Mouse (Mus musculus): ENCODE data around the gene Prr11. TPM values are rescaled to one million over a fixed set of nuclear protein-coding genes. Genes with fewer than 3 reads are reported as not detected.

The Prr11 gene
- total RNA-seq (2021), result 1 to 10 TPM in 1 of 2 experiments, under 1 TPM in 1; 0.69 to 1.4 TPM
- long read RNA-seq, experiment 1, partial matches to known transcripts, result 0 of 1 reads
- long read RNA-seq, experiment 1, other reads (novel, unspliced or antisense), result 1 of 1 reads
- long read RNA-seq, experiment 2, partial matches to known transcripts, result 0 of 4 reads
- long read RNA-seq, experiment 2, other reads (novel, unspliced or antisense), result 4 of 4 reads

- DNase-seq (ENCODE audit: low spot score in 2 of 2), result no peak
Observed at GRCm38 (mm10) chr11:87108409-87108754, at the start of gene Prr11. Prr11 (minus strand) TSS chr11:87108708.

DNA sequence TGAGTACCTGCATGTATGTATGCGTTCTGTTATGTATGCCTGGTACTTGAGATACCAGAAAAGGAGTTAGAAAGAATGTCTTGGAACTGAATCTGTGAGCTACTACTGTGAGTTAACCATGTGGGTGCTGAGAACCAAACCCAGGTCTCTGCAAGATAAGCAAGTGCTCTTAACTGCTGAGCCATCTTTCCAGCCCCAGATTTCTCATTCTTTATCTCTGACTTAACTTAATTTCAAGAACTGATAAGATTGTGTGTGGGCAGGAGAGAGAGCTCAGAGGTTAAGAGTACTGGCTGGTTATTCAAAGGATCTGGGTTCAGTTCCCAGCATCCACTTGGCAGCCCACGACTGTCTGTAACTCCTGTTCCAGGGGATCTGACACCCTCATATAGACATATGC lies 49.5 kb upstream of the Prr11 start:
- no peak for DNase-seq (ENCODE audit: low spot score in 2 of 2)

GRCm38 (mm10) chr11:87136233-87136632 lies 27.7 kb upstream of the Prr11 start:
- peak; percentile 4 to 44 for DNase-seq (ENCODE audit: low spot score in 2 of 2)

DNA sequence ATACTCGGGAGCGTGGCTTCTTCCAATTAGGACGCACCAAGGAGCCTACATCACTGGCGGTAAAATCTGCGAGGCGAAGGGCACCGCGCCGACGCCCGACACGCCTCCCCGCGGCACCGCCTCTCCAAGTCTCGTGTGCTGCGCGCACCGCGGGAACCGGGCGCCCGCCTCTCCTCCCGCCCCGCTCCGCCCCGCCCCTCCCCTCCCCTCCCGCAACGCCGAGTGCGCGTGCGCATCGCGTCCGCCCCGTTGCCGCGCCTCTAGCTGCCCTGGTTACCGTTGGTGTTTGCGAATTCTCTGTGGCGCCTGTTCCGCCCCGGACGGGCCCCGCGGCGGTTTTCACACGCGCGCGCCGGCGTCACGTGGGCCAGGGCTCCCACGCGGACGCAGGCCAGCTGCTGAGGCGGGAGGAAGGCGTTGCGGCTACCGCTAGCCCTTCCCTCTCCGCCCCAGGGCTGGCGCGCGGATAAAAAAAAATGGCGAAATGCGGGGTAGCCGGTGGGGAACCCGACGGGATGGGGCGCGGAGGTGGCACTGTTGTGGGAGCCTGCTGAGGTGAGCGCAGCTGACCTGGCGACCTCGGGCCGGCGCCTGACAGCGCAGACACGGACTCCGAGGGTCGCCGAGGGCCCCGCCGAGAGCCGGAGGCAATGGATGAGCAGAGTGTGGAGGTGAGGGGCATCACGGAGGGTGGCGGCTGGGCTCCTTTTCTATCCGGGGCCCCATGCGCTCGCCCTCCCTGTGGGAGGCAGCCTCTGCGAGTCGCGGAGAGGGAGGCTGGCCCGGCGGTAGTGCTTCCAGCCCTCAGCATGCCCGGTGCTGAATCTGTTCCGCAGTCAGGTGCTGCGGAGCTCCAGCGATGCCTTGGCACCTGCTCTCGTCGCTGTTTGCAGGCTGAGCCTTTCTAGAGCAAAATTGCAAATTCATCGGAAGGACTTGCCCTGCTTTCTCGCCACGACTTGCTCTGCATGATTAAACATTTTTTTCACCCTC lies 18.6 kb upstream of the Prr11 start, which contains the start of gene Trim37:
TSS of gene Trim37 (plus strand) at position 254 of the 993 bp plus-strand sequence.
- peak; percentile 86 to 92 for DNase-seq (ENCODE audit: low spot score in 2 of 2)

GRCm38 (mm10) chr11:87126281-87126823 lies 17.8 kb upstream of the Prr11 start:
- DNase-seq (ENCODE audit: low spot score in 2 of 2), result no peak

- no peak for DNase-seq (ENCODE audit: low spot score in 2 of 2)
Observed at GRCm38 (mm10) chr11:87125562-87125961, 17.1 kb upstream of the Prr11 start.

- no peak for DNase-seq (ENCODE audit: low spot score in 2 of 2)
Observed at GRCm38 (mm10) chr11:87121864-87122263, 13.4 kb upstream of the Prr11 start.

DNA sequence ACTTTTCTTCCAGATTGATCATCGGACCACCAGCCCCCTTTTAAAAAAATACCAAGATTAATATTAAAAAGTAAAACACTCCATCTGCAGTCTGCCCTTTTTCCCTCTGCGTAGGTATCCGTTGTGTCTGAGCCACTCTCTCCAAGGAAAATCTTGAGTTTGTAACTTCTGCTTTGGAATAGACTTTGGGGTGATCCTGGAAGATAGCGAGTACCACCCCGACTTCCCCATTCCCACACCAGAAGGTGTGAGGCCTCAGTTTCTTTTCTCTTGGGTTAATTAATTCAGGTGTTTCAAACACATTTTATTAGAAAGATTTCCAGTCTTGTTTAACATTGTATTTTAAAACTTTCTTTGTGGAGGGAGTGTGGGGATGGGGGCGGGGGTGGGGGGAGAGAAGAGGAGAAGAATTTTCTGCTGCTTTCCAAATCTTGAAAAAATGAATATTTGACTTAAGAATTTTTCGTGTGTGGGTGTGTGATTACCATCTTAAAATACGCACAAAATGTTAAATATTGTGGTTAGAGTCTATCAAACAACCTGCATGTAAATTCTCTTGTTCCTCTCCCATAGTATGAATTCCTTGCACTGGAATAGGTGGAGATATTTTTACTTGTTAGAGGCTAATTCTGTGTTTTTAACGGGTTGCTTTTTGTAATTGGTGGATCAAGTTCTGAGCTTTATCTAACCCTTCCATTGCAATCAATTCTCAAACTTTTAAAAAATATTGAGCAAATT lies 1.8 kb upstream of the Prr11 start:
- no peak for DNase-seq (ENCODE audit: low spot score in 2 of 2)

DNA sequence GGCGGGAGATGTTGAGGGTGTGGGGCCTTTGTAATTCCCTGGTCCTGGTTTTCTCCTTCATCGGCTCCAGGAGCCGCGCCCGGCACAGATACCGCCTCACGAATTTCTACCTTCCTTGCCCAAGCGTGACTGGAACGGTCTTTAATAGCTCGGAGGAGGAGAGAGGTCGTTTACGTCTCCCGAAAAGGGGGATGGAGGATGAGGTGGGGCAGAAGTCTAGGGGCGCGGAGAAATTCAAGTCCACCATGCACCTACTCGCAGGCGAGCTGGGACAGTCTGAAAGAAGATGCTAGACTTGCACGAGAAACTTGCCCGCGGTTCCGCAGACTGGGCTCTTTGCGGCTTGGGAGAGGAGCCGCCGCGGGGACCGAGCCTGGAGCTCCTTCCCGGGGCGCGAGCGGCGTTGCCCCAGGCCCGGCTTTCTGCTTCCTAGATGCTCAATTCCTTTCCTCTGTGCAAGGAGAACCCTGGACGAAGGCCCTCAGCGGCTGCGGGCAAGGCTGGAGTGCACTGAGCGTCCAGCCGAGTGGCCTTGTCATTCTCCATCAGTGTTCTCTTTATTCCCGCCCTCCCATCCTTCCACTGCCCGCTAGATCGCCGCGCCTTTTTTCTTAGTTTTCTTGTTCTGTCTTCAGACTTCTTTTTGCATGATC lies 1.1 kb upstream of the Prr11 start:
- DNase-seq (ENCODE audit: low spot score in 2 of 2), result no peak

GRCm38 (mm10) chr11:87108755-87109518 lies 429 bp upstream of the Prr11 start, which contains the start of gene Ska2:
Ska2 (plus strand) TSS chr11:87109234.
- DNase-seq (ENCODE audit: low spot score in 2 of 2), result peak; percentile 97 to 99

DNA sequence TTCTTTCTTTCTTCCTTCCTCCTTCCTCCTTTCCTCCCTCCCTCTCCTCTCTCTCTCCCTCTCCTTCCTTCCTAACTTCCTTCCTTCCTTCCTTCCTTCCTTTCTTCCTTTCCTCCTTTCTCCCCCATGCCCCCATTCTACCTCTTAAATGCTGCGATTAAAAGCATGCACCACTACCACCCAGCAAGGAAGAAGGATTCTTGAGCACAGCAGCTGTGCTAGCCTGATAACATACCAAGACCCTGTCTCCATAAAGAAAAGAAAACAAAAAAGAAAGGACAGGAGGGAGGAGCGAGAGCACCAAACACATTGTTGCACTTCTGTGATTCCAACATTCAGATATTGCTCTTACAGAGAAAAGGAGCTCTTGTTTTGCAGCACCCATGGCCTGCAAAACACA lies 21.4 kb downstream of the Prr11 start:
- no peak for DNase-seq (ENCODE audit: low spot score in 2 of 2)

DNA sequence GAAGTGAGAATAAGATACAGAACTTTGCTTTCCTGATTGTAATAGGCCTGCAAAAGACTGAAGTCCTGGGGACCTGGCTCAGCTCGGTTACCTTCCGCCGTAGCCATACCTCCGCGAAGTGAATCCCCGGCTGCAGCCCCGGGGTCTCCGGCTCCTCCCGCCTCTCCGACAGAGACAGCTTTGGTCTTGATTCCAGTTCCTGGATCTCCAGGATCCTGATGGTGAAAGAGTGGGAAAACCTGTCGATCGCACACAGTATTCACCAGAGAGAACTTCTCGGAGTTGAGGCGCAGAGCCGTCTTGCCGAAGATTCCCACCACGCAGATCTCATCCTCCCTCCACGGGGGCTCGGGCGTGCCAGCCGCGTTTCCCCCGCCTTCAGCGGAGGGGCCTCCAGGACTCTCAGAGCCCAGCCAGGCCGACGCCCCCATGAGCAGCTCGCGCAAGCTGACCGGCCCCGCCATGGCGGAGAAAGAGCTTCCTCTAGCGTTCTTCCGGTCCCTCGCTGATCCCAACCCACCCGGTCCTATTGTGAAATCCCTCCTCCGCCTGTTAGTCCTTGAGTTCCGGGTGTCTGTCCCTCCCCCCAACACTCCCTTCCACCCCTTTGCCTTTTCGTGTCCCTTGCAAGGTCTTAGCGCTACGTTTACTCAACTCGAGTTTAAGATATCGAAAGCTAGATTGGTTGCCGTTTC lies 22.1 kb downstream of the Prr11 start, which contains the start of gene Smg8:
TSS of gene Smg8 (minus strand) at position 485 of the 695 bp plus-strand sequence.
- peak; percentile 71 to 84 for DNase-seq (ENCODE audit: low spot score in 2 of 2)

DNA sequence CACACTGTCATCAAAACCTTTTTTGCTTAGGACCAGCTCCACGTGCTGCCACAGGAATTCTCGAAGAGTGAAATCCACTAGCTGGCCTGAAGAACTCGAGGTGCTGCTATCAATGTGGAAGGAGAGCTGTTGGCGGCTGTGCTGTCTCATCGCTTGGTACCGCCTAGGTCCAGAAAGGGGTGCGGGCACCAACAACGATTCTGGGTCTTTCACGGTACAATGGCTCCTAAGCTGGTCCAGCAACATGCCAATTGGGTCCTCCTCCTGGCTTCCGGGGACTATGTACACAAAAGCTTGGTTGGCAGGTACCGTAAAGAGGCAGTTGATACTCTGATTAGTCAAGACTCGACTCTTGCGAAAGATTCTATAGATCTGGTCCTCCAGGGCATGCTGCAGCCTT lies 23.0 kb downstream of the Prr11 start:
- no peak for DNase-seq (ENCODE audit: low spot score in 2 of 2)

- no peak for DNase-seq (ENCODE audit: low spot score in 2 of 2)
Observed at GRCm38 (mm10) chr11:87083712-87084111, 24.8 kb downstream of the Prr11 start.

DNA sequence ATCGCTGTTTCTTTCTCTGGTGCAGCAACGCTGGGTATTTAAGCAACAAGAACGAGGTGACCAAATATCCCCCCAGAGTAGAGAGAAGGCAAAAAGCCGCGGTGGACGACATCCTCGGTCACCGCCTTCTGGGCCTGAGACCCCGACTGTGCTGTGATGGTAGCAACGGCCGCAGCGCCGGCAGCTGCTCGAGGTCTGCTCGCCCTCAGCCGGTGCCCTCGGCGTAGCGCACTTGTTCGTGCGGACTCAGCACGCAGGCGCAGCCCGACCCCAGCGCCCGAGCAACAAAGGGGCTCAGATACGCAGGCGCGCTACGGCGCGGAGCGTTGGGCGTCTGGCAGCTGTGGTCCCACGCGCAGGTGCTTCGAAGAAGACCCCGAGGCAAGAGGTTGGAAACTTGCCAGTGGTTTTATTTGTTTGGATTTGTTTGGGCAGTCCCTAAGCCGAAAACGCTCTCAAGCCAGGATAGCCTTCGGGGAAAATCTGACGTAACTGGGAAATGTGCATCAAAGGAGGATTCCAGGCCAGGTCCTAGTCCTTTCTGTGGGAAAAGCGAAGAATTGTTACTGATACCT lies 34.6 kb downstream of the Prr11 start, which contains the start of gene Gdpd1:
TSS of gene Gdpd1 (minus strand) at position 197 of the 575 bp plus-strand sequence.
- DNase-seq (ENCODE audit: low spot score in 2 of 2), result peak; percentile 88 to 91

GRCm38 (mm10) chr11:87073343-87073865 lies 35.1 kb downstream of the Prr11 start:
- DNase-seq (ENCODE audit: low spot score in 2 of 2), result peak; percentile 70 to 71

- no peak for DNase-seq (ENCODE audit: low spot score in 2 of 2)
Observed at GRCm38 (mm10) chr11:87062087-87062486, 46.4 kb downstream of the Prr11 start.

GRCm38 (mm10) chr11:87060410-87060809 lies 48.1 kb downstream of the Prr11 start:
- DNase-seq (ENCODE audit: low spot score in 2 of 2), result no peak
